Mouse (Mus musculus): ENCODE results near the gene Ccr4. TPM values are rescaled to one million over a fixed set of nuclear protein-coding genes. Genes with fewer than 3 reads are reported as not detected.
A peak's percentile ranks its signal among the peaks of the same experiment; 100 is the strongest.

Gene Ccr4
- polyA plus RNA-seq, 1 experiment, result 1.1 TPM

- Histone ChIP-seq H3K4me1 (ENCODE audit: control insufficient read depth, insufficient read depth, insufficient read length, low read length) (peaks cover 3% of the 10 kb centered on the region; the same call in 1 of the 2 replicates), H3K4me3 (ENCODE audit: low read depth, low read length) (no peak overlapping the region), H3K27ac (ENCODE audit: insufficient read depth, low read depth, low read length) (no peak overlapping the region), H3K36me3 (ENCODE audit: control insufficient read depth, insufficient read depth, low read length) (no peaks in the 10 kb centered on the region), H3K27me3 (ENCODE audit: control insufficient read depth, insufficient read depth, low read length) (no peaks in the 10 kb centered on the region)
- WGBS, result 91% methylated on average over 9 of the region's 9 CpGs
- no peak for TF ChIP-seq CTCF (IDR thresholded peaks at IDR 0.05; ENCODE audit: extremely low read depth, insufficient read length, insufficient replicate concordance, low read depth, low read length)
Measured at GRCm38 (mm10) chr9:114477019-114477418, 27.7 kb downstream of the Ccr4 start.

GRCm38 (mm10) chr9:114471892-114472291 lies 32.8 kb downstream of the Ccr4 start:
- TF ChIP-seq POLR2A (IDR thresholded peaks at IDR 0.05; ENCODE audit: low read depth, low read length) (no peak), CTCF (IDR thresholded peaks at IDR 0.05; ENCODE audit: extremely low read depth, insufficient read length, insufficient replicate concordance, low read depth, low read length) (no peak)
- Histone ChIP-seq H3K27ac (ENCODE audit: insufficient read depth, low read depth, low read length) (no peak overlapping the region), H3K36me3 (ENCODE audit: control insufficient read depth, insufficient read depth, low read length) (0 out of 2 replicates have a peak, but pooled peaks cover 4% of the 10 kb centered on the region), H3K27me3 (ENCODE audit: control insufficient read depth, insufficient read depth, low read length) (no peaks in the 10 kb centered on the region), H3K4me1 (ENCODE audit: control insufficient read depth, insufficient read depth, insufficient read length, low read length) (peaks cover 3% of the 10 kb centered on the region; the same call in 1 of the 2 replicates), H3K4me3 (ENCODE audit: low read depth, low read length) (no peak overlapping the region)
- WGBS, result 54% methylated on average over 7 of the region's 7 CpGs

- WGBS, result 93% methylated on average over 4 of the region's 4 CpGs
- H3K4me3 ChIP-seq (ENCODE audit: low read depth, low read length), result no peak overlapping the region
- TF ChIP-seq POLR2A (IDR thresholded peaks at IDR 0.05; ENCODE audit: low read depth, low read length) (no peak), CTCF (IDR thresholded peaks at IDR 0.05; ENCODE audit: extremely low read depth, insufficient read length, insufficient replicate concordance, low read depth, low read length) (peak; percentile 22; the same call in 1 of the 2 replicates)
- H3K27ac ChIP-seq (ENCODE audit: insufficient read depth, low read depth, low read length), result no peak overlapping the region
- peaks cover 3% of the 10 kb centered on the region; the same call in 1 of the 2 replicates for H3K4me1 ChIP-seq (ENCODE audit: control insufficient read depth, insufficient read depth, insufficient read length, low read length)
- H3K27me3 ChIP-seq (ENCODE audit: control insufficient read depth, insufficient read depth, low read length), result no peaks in the 10 kb centered on the region
- peaks cover 15% of the 10 kb centered on the region for H3K36me3 ChIP-seq (ENCODE audit: control insufficient read depth, insufficient read depth, low read length)
Measured at GRCm38 (mm10) chr9:114468701-114469100, 36.0 kb downstream of the Ccr4 start.

- Histone ChIP-seq H3K4me3 (ENCODE audit: low read depth, low read length) (no peak overlapping the region), H3K27ac (ENCODE audit: insufficient read depth, low read depth, low read length) (no peak overlapping the region), H3K27me3 (ENCODE audit: control insufficient read depth, insufficient read depth, low read length) (no peaks in the 10 kb centered on the region), H3K4me1 (ENCODE audit: control insufficient read depth, insufficient read depth, insufficient read length, low read length) (peaks cover 3% of the 10 kb centered on the region; the same call in 1 of the 2 replicates), H3K36me3 (ENCODE audit: control insufficient read depth, insufficient read depth, low read length) (peaks cover 15% of the 10 kb centered on the region)
- WGBS, result 89% methylated on average over 5 of the region's 5 CpGs
- TF ChIP-seq POLR2A (IDR thresholded peaks at IDR 0.05; ENCODE audit: low read depth, low read length), result no peak
- TF ChIP-seq CTCF (IDR thresholded peaks at IDR 0.05; ENCODE audit: extremely low read depth, insufficient read length, insufficient replicate concordance, low read depth, low read length), result no peak
Measured at GRCm38 (mm10) chr9:114468217-114468616, 36.5 kb downstream of the Ccr4 start.

- TF ChIP-seq POLR2A (IDR thresholded peaks at IDR 0.05; ENCODE audit: low read depth, low read length) (no peak), CTCF (IDR thresholded peaks at IDR 0.05; ENCODE audit: extremely low read depth, insufficient read length, insufficient replicate concordance, low read depth, low read length) (no peak)
- no peak overlapping the region for H3K4me3 ChIP-seq (ENCODE audit: low read depth, low read length)
- no peak overlapping the region for H3K27ac ChIP-seq (ENCODE audit: insufficient read depth, low read depth, low read length)
- 75% methylated on average over 7 of the region's 7 CpGs for WGBS
- no peaks in the 10 kb centered on the region for H3K4me1 ChIP-seq (ENCODE audit: control insufficient read depth, insufficient read depth, insufficient read length, low read length)
- H3K27me3 ChIP-seq (ENCODE audit: control insufficient read depth, insufficient read depth, low read length), result no peaks in the 10 kb centered on the region
- H3K36me3 ChIP-seq (ENCODE audit: control insufficient read depth, insufficient read depth, low read length), result peaks cover 18% of the 10 kb centered on the region
Measured at GRCm38 (mm10) chr9:114466871-114467270, 37.8 kb downstream of the Ccr4 start.

GRCm38 (mm10) chr9:114465442-114465841 lies 39.3 kb downstream of the Ccr4 start:
- 80% methylated on average over 6 of the region's 6 CpGs for WGBS
- Histone ChIP-seq H3K27me3 (ENCODE audit: control insufficient read depth, insufficient read depth, low read length) (no peaks in the 10 kb centered on the region), H3K27ac (ENCODE audit: insufficient read depth, low read depth, low read length) (no peak overlapping the region), H3K4me3 (ENCODE audit: low read depth, low read length) (no peak overlapping the region), H3K36me3 (ENCODE audit: control insufficient read depth, insufficient read depth, low read length) (peaks cover 22% of the 10 kb centered on the region), H3K4me1 (ENCODE audit: control insufficient read depth, insufficient read depth, insufficient read length, low read length) (no peaks in the 10 kb centered on the region)
- no peak for TF ChIP-seq POLR2A (IDR thresholded peaks at IDR 0.05; ENCODE audit: low read depth, low read length)
- no peak for TF ChIP-seq CTCF (IDR thresholded peaks at IDR 0.05; ENCODE audit: extremely low read depth, insufficient read length, insufficient replicate concordance, low read depth, low read length)

GRCm38 (mm10) chr9:114462569-114462968 lies 42.1 kb downstream of the Ccr4 start:
- WGBS, result 93% methylated on average over 7 of the region's 7 CpGs
- TF ChIP-seq POLR2A (IDR thresholded peaks at IDR 0.05; ENCODE audit: low read depth, low read length) (no peak), CTCF (IDR thresholded peaks at IDR 0.05; ENCODE audit: extremely low read depth, insufficient read length, insufficient replicate concordance, low read depth, low read length) (no peak)

More at GRCm38 (mm10) chr9:114462569-114462968, 42.1 kb downstream of the Ccr4 start:
- Histone ChIP-seq H3K27ac (ENCODE audit: insufficient read depth, low read depth, low read length) (no peak overlapping the region), H3K4me1 (ENCODE audit: control insufficient read depth, insufficient read depth, insufficient read length, low read length) (no peaks in the 10 kb centered on the region), H3K36me3 (ENCODE audit: control insufficient read depth, insufficient read depth, low read length) (peaks cover 24% of the 10 kb centered on the region), H3K27me3 (ENCODE audit: control insufficient read depth, insufficient read depth, low read length) (no peaks in the 10 kb centered on the region), H3K4me3 (ENCODE audit: low read depth, low read length) (no peak overlapping the region)
